Mouse (Mus musculus) adrenal gland, adult 8-10 months (tissue): ENCODE results near the gene Krt4. TPM values are rescaled to one million over a fixed set of nuclear protein-coding genes. Genes with fewer than 3 reads are reported as not detected.

Experiments
- DNase-seq: peaks from one replicate; pipeline ENCODE4 v3.0.0; 2022
- total RNA-seq, 4 experiments: library from RNA; stranded (reverse); gene quantifications; 2 replicates each; pipeline ENCODE4 v1.2.4; 2022

Gene Krt4
- total RNA-seq: not detected

DNA sequence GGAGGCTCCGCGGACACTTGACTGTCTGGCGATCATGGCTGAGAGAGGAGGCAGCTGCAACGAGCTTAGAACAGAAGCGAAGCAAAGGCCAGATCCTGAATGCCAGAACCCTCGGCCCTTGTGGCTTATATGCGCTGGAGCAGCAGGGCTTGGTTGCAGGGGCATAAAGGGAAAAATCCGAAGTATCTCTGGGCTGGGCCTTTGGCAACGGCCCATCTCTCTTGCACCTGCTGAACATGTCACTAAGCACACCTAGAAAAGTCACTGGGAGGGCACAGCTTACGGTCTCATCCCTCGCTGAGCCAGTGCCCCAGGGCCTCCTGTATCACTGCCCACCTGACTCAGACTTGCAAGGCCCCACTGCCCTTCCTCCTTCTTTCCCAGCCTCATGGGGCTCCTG lies at the start of gene Krt4:
Krt4 (minus strand) TSS at position 101 of the 400 bp plus-strand sequence.
- DNase-seq: no peak

- DNase-seq: peak; percentile 86
These were observed 49.0 kb upstream of the Krt4 start for GRCm38 (mm10) chr15:101973414-101974077.

DNA sequence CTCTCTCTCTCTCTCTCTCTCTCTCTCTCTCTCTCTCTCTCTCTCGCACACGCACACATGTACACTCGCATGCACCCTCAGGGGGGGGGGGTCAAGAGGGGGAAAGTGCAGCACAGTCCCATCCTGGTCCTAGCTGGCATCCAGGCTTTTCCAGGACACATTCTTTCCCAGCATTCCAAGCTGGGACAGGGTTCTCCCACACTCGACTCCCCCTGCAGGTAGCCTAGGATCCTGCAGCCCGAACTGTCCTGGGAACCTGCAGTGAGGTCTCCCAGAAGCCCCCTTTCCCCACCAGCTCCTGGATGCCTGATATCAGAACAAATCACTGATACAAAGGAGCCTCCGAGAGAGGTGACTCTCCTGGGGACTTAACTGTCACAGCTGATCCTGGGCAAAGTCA lies 46.0 kb upstream of the Krt4 start:
- no peak for DNase-seq

GRCm38 (mm10) chr15:101966808-101967207 lies 42.3 kb upstream of the Krt4 start:
- DNase-seq: no peak

- DNase-seq: no peak
These were observed 34.4 kb upstream of the Krt4 start for GRCm38 (mm10) chr15:101958891-101959290.

GRCm38 (mm10) chr15:101954187-101954586 lies 29.7 kb upstream of the Krt4 start, which contains the start of gene Krt78:
Krt78 (minus strand) TSS chr15:101954287.
- no peak for DNase-seq

DNA sequence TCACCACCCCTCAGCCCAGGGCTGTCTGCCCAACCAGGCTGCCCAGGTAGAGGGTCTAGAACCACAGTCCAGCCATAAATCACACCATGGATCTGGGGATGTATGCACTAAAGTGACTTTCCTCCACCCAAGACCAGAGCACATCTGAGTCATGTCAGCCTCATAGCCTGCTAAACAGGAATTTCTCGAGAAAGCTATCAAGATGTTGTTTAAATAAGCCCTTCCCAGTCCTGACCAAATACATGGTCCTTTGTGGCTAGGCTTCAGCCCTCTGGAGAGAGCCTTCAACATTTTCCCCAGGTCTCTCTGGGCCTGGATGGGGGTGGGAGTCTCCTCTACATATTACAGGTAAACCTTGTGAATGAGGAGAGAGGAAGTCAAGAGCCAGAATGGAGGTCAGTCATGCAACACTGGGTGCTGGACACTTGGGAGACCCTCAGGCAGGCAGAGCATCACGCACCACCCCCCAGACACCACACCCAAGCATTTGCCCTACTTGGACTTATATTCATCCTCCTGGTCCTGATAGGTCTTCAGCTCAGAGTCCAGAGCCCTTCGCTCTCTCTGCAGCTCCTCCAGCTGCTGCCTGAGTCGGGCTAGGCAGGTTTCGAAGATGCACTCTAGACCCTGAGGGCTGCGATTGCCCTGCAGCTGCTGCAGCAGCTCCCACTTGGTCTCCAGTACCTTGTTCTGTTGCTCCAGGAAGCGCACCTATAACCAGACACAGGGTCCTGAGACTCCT lies 28.4 kb upstream of the Krt4 start:
- no peak for DNase-seq

DNA sequence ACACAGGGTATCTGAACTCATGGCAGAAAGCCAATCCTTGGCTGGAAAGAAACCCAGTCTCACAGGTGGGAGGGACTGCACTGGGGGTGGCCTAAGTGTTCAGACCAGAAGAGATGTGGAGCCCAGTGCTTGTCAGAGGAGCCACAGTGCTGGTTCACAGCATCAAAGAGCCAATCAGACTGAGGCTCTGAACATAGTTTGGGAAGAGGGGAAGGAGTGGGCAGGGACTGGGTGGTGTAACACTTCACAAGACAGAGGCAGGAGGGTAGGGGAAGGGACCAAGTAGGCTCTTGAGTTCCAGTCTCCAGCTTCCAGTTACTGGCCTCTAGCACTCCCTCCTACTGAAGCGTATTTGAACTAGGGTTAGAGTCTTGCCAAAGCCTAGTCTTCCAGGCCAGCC lies 20.9 kb upstream of the Krt4 start:
- no peak for DNase-seq

- DNase-seq: no peak
These were observed 17.4 kb upstream of the Krt4 start for GRCm38 (mm10) chr15:101941948-101942347.

GRCm38 (mm10) chr15:101940274-101940829 lies 15.8 kb upstream of the Krt4 start, which contains the start of gene Krt79:
Krt79 (minus strand) TSS chr15:101940324.
- DNase-seq: no peak

DNA sequence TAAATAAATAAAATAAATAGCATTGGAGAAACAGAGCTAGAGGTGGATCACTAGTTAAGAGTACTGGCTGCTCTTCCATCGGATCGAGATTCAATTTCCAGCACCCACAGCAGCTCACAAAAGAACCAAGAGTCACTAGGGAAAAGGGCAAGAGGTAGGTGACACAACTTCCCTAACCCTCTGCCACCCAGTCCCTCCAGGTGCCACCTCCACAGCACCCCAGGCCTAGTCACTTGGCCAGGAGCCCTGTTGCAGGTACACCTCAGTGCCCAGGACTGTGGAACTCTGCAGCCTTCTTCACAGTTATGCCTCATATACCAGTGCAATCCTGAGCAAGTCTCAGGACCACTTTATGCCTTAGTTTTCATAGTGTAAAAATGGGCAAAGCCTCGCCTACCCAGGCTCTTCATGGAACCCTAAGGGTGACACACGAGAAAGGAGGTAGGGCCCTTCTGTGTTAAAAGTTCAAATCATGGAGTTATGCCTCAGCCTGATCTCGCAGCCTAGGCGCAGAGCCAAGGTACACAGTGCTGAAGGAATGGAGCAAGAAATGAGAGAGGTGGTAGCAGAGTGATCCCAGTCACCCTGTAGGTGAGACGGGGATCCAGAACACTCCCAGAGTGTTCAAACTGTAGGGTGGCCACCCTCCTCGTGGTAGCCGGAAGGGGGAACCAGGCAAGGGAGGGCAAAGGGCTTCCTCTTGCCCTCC lies 14.2 kb upstream of the Krt4 start:
- no peak for DNase-seq

GRCm38 (mm10) chr15:101933024-101933423 lies 8.5 kb upstream of the Krt4 start:
- DNase-seq: no peak

DNA sequence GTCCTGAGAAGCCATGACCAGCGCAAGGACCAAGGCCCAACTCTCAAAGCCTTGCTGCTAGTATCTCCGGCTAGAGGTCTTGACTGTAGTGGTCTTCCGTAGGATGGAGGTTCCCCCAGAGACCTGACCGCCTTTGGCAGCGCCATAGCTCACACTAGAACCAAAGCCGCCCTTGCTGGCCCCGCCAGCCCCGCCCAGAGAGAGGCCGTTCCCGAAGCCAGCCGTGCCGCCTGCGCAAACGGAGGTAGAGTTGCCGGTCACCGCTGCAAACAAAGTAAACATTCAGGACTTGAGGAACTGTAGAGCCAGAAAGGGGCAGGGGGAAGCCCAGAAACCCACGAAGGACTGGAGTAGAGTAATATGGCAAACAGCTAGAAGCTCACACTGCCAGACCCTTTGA lies 5.1 kb upstream of the Krt4 start:
- no peak for DNase-seq

DNA sequence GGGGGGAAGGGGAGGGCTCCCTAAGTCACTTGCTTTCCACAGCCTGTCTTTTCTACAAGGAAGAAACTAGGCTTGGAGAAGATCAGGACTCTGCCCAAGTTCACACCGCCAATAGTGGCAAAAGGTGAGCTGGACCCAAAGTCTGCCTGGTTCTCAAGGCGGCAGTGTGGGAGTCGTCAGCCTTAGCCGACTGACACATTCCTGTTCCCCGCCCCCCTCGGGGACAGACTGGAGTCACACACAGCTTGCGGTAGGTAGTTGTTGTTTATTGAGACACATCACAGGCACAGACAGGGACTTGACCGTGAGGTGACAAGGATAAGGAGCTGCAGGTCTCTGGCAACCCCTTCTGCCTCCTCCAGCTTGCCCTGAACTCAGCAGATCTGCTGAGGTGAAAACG lies 4.6 kb upstream of the Krt4 start:
- no peak for DNase-seq

DNA sequence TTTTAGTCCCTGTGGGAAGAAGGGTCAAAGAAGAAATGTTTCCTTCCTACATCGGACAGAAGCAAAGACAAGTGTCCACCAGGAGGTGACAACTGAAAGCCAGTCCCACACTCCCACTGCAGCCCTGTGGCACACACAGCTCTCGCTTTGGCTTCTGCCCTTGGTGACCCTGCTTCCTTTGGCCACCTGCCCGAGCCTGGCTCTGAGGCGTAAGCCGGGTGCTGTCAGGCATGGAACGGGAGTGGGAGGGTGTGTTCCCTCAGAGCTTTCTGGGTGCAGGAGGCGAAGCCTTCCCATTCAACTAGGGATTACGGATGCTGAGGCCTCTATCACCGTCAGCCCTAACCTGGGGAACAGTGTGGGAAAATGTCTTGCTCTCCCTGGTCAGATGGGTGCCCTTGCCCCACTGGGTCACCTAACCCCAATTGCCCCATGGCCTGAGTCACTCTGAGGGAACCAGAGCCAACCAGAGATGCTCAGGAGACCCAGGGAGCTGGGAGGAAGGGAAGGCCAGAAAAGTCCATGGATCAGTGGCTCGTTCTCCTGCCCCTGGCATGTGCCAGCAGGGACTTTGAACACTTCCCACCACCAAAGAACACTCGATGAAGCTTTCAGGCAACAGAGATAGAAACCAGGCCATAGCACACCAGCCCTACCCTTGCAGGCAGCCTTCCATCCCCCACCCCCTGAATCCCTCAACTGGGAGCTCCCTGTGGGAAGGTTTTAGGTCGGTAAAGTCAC lies 3.0 kb upstream of the Krt4 start:
- DNase-seq: peak; percentile 42

GRCm38 (mm10) chr15:101925041-101925440 lies 506 bp upstream of the Krt4 start:
- no peak for DNase-seq

GRCm38 (mm10) chr15:101922296-101922695 lies 2.2 kb downstream of the Krt4 start:
- DNase-seq: no peak

- no peak for DNase-seq
These were observed 8.5 kb downstream of the Krt4 start for GRCm38 (mm10) chr15:101916072-101916471.

GRCm38 (mm10) chr15:101904849-101905248 lies 19.7 kb downstream of the Krt4 start:
- DNase-seq: no peak

GRCm38 (mm10) chr15:101902171-101903149 lies 22.1 kb downstream of the Krt4 start:
- DNase-seq: no peak

DNA sequence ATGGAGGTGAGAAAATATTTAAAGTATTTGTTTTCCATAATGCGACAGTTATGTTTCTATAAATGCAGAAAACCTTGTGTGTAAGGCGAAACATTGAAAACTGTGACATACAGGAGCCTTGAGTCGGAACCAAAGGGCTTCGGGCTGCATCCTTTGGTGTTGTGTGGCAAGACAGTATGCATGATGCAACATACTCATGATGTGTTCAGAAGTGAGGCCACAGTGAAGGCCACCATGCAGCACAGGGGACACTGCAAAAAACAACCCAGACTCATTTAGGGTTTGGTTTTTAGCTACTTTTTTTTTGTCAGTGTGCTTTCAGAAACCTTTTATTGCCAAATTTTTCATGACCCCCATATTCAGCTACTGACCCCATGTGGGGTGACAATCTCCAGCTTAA lies 29.3 kb downstream of the Krt4 start:
- peak; percentile 53 for DNase-seq
